Mouse (Mus musculus): Measurements from ENCODE around the gene Pde2a. TPM values are rescaled to one million over a fixed set of nuclear protein-coding genes. Genes with fewer than 3 reads are reported as not detected.

Gene Pde2a
- 10.0 and 12.5 TPM in 2 replicates for polyA plus RNA-seq (2015; fragmentation: Nextera tagmentation; extraction: Ambion mirVana)

DNA sequence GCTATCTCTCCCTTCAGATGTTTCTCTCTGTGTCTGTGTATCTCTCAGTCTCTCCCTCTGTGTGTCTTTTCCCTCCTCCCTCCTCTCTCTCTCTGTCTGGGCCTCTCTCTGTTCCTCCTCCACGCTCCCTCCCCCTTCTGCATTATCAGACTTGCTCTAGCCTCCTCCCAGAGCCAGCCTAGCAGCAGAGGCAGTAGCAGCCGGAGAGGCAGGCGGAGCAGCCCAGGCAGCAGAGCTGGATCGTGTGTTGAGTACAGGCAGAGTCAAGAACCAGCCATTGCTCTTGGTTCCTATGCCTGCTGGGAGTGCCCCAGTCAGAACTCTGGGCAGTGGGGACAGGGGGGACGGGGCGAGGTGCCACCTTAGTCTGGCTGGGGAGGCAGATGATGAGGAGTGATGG is at the start of gene Pde2a:
TSS of gene Pde2a (plus strand) at position 163 of the 400 bp plus-strand sequence.
- no peaks in the 10 kb centered on the region for H3K36me3 ChIP-seq
- no peak for ATAC-seq (ENCODE audit: insufficient number of reproducible peaks, low FRiP score, low TSS enrichment, low read depth)
- H3K9me3 ChIP-seq (replicated peaks) = no peaks in the 10 kb centered on the region
- no peak within 1 kb of the TSS for H3K4me2 ChIP-seq (replicated peaks)
- WGBS = 16% methylated on average over 6 of the region's 6 CpGs
- H3K27ac ChIP-seq (replicated peaks) = no peak within 1 kb of the TSS
- H3K4me1 ChIP-seq = no peaks in the 10 kb centered on the region
- H3K27me3 ChIP-seq = peaks cover 18% of the 10 kb centered on the region; the same call in 1 of the 2 replicates
- no peak within 1 kb of the TSS for H3K9ac ChIP-seq
- H3K4me3 ChIP-seq (replicated peaks) = no peak within 1 kb of the TSS

DNA sequence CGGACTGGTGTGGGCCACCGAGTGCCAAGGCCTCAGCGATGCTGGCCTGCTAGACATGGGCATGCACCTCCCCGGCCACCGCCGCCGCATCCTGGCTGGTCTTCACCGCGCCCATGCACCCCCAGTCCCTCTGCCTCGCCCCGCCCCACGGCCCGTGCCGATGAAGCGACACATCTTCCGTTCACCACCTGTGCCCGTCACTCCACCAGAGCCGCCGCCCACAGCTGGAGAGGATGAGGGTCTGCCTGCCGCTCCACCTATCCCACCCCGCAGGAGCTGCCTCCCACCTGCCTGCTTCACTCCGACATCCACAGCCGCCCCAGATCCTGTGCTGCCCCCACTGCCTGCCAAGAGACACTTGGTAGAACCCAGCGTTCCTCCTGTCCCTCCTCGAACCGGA is 48.4 kb upstream of the Pde2a start:
- H3K4me1 ChIP-seq = peaks cover 17% of the 10 kb centered on the region
- H3K27ac ChIP-seq (replicated peaks) = no peak overlapping the region
- no peaks in the 10 kb centered on the region for H3K9me3 ChIP-seq (replicated peaks)
- H3K36me3 ChIP-seq = no peaks in the 10 kb centered on the region
- H3K9ac ChIP-seq = no peak overlapping the region
- H3K4me2 ChIP-seq (replicated peaks) = no peak overlapping the region
- no peaks in the 10 kb centered on the region for H3K27me3 ChIP-seq
- 77% methylated on average over 26 of the region's 26 CpGs for WGBS
- no peak overlapping the region for H3K4me3 ChIP-seq (replicated peaks)
- no peak; the same call in 1 of the 2 replicates for ATAC-seq (ENCODE audit: insufficient number of reproducible peaks, low FRiP score, low TSS enrichment, low read depth)

DNA sequence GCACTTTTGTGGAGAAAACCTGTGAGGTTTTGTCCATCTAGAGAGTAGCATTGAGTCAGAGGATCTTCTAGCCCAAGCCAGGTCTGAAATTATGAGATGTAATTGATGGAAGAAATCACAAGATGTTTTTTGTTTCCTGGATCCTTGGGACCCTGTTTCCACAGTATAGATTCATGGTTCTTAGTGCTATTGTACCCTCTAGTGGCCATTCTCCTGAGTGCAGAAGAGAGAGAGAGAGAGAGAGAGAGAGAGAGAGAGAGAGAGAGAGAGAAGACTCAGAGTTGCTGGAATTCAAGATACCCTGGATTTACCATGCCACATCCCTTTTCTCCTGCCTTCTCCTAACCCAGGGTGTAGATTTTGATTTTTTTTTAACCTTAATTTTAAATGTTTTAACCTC is 47.3 kb upstream of the Pde2a start:
- Histone ChIP-seq H3K4me3 (replicated peaks) (no peak overlapping the region), H3K36me3 (no peaks in the 10 kb centered on the region), H3K9me3 (replicated peaks) (no peaks in the 10 kb centered on the region), H3K27me3 (no peaks in the 10 kb centered on the region), H3K4me2 (replicated peaks) (no peak overlapping the region), H3K9ac (no peak overlapping the region), H3K27ac (replicated peaks) (no peak overlapping the region), H3K4me1 (peaks cover 27% of the 10 kb centered on the region)
- ATAC-seq (ENCODE audit: insufficient number of reproducible peaks, low FRiP score, low TSS enrichment, low read depth) = no peak

DNA sequence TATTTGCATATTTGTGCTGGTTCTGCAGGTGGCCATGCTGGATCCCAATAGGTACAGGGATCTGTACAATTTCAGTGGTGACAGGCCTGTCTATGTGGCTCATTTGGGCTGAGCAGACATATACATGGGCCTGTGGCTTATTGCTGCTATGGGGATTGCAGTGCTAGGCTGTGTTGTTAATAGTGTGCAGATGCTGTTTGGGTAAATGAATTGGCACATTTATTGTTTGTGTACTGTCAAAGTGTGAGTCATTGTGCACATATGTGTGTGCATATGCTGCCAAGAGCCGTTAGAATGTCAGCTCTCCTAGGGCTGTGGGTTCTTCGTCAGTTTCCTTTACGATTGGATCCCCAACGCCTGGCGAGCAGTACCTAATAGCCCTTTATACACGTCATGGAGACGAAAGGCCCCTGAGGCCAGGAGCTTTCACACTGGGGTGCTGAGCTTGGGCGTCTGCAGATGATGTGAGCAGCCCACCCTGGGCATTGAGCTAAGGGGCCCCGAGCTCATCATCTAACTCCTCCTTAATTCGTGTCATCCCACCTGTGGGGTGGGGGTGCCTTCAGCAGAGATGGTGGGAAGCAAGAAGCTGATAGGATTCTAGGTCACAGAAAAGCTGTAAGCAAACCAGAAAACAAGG is 44.7 kb upstream of the Pde2a start:
- no peaks in the 10 kb centered on the region for H3K9me3 ChIP-seq (replicated peaks)
- H3K4me3 ChIP-seq (replicated peaks) = no peak overlapping the region
- 56% methylated on average over 10 of the region's 10 CpGs for WGBS
- H3K27ac ChIP-seq (replicated peaks) = peak overlapping the region; percentile 76
- H3K27me3 ChIP-seq = no peaks in the 10 kb centered on the region
- no peak overlapping the region for H3K4me2 ChIP-seq (replicated peaks)
- ATAC-seq (ENCODE audit: insufficient number of reproducible peaks, low FRiP score, low TSS enrichment, low read depth) = 0 out of 2 replicates have a peak, but pooled peaks have one; percentile 36
- H3K4me1 ChIP-seq = peaks cover 34% of the 10 kb centered on the region
- no peak overlapping the region; the same call in 1 of the 2 replicates for H3K9ac ChIP-seq
- H3K36me3 ChIP-seq = no peaks in the 10 kb centered on the region

DNA sequence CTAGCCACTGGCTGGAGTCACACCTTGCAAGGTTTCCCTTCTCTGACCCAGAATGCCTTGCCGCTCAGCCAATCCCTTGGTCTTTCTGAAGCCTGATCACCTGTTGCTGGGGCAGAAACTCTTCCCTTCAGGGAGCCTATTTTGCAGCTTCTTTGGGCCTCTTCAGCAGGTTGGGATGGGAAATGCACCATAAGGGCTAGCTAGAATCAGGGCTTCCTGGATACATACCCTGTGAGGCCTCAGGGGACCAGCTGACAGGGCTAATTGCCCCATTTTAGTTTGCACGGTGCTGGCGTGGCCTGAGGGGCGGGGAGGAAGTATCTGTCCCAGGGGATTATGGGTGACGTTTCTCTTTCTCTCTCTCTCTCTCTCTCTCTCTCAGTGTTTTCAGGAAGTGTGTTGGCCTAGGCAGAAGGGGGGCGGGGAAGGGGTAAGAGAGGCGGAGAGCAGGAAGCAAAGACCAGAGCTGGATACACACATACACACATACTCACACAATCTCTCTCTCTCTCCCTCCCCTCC is 43.7 kb upstream of the Pde2a start:
- H3K27me3 ChIP-seq = no peaks in the 10 kb centered on the region
- ATAC-seq (ENCODE audit: insufficient number of reproducible peaks, low FRiP score, low TSS enrichment, low read depth) = peak; percentile 48
- H3K9me3 ChIP-seq (replicated peaks) = no peaks in the 10 kb centered on the region
- H3K9ac ChIP-seq = 0 out of 2 replicates have a peak overlapping the region, but pooled peaks have one; percentile 22
- H3K4me3 ChIP-seq (replicated peaks) = peak overlapping the region; percentile 30
- 28% methylated on average over 7 of the region's 7 CpGs for WGBS
- H3K4me2 ChIP-seq (replicated peaks) = peak overlapping the region; percentile 47
- peak overlapping the region; percentile 76 for H3K27ac ChIP-seq (replicated peaks)
- H3K36me3 ChIP-seq = no peaks in the 10 kb centered on the region
- H3K4me1 ChIP-seq = peaks cover 34% of the 10 kb centered on the region

DNA sequence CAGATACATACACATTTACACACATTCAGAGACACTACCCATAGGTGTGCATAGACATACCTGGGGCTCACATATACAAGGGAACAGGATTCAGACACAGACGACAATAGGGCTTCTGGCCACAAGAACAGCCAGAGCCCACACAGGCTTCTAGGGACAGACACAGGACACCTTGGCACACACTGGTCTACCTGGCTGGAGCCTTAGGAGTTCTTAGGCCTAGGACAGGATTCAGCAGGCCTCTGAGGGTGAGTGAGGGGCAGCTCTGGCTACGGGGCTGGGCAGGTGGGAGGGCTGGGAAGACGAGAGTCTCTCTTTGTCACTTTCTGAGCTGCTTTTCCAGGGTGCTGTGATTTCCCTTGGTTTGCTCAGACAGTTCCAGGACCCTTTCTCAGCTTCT is 43.2 kb upstream of the Pde2a start:
- peak overlapping the region; percentile 30 for H3K4me3 ChIP-seq (replicated peaks)
- H3K27me3 ChIP-seq = no peaks in the 10 kb centered on the region
- WGBS = 37% methylated on average over 3 of the region's 3 CpGs
- peak overlapping the region; percentile 47 for H3K4me2 ChIP-seq (replicated peaks)
- H3K27ac ChIP-seq (replicated peaks) = peak overlapping the region; percentile 76
- ATAC-seq (ENCODE audit: insufficient number of reproducible peaks, low FRiP score, low TSS enrichment, low read depth) = no peak
- 0 out of 2 replicates have a peak overlapping the region, but pooled peaks have one; percentile 22 for H3K9ac ChIP-seq
- H3K36me3 ChIP-seq = no peaks in the 10 kb centered on the region
- peaks cover 34% of the 10 kb centered on the region for H3K4me1 ChIP-seq
- no peaks in the 10 kb centered on the region for H3K9me3 ChIP-seq (replicated peaks)

DNA sequence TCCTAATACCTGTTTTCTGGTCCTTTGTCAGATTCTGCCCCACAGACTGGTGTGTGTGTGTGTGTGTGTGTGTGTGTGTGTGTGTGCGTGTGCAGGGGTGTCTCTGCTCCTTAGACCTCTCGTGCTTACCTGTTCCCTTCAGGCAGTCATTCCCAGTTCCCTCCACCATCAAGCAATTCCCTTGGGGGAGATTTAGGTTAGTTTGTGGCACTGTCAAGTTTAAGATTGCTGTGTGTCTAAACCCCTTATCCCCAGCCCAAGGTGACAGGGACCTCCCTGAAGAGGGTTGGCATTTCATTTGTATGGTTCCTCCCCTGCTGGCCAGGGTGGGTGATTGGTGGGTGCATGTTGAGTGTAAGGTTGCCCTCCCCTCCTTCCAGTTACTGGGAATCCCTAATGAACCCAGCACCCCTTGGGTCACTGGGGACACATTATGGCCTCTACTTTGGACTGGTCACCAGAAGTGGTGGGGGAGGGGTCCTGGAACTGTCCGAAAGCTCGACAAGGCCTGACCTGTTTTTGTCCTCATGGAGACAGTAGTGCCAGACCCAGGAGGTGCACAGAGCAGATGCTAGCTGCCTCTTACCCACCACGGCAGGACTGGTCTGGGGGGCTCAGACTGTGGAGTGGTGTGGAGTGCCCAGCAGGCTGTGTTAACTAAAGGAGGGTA is 42.6 kb upstream of the Pde2a start:
- Histone ChIP-seq H3K9me3 (replicated peaks) (no peaks in the 10 kb centered on the region), H3K4me3 (replicated peaks) (peak overlapping the region; percentile 30; the same call in 1 of the 2 replicates), H3K4me1 (peaks cover 34% of the 10 kb centered on the region), H3K27ac (replicated peaks) (peak overlapping the region; percentile 76; the same call in 1 of the 2 replicates), H3K27me3 (no peaks in the 10 kb centered on the region), H3K4me2 (replicated peaks) (peak overlapping the region; percentile 47), H3K36me3 (no peaks in the 10 kb centered on the region), H3K9ac (0 out of 2 replicates have a peak overlapping the region, but pooled peaks have one; percentile 22)
- 49% methylated on average over 5 of the region's 5 CpGs for WGBS
- ATAC-seq (ENCODE audit: insufficient number of reproducible peaks, low FRiP score, low TSS enrichment, low read depth) = no peak

DNA sequence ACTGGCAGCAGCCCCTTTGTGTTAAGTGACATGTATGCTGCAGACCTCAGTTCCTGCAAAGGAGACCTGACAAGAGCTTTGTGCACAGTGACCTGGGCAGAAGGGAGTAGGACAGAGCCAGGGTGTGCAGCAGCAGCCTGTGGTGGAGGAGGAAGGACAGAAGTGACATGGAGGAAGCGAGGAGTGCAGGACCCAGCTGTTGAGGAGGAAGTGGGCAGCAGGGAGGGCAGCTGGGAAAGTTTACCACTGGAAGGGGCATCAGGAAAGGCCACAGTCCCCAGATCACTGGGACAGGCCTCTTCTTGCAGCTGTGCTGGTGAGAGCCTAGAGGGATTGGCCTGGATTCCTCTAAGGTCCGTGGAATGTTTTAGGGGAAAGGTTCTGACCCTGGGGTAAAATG is 41.8 kb upstream of the Pde2a start:
- peaks cover 39% of the 10 kb centered on the region for H3K4me1 ChIP-seq
- H3K27ac ChIP-seq (replicated peaks) = no peak overlapping the region
- peak overlapping the region; percentile 47; the same call in 1 of the 2 replicates for H3K4me2 ChIP-seq (replicated peaks)
- H3K9me3 ChIP-seq (replicated peaks) = no peaks in the 10 kb centered on the region
- H3K9ac ChIP-seq = no peak overlapping the region
- H3K27me3 ChIP-seq = no peaks in the 10 kb centered on the region
- 62% methylated on average over 2 of the region's 2 CpGs for WGBS
- H3K36me3 ChIP-seq = no peaks in the 10 kb centered on the region
- ATAC-seq (ENCODE audit: insufficient number of reproducible peaks, low FRiP score, low TSS enrichment, low read depth) = no peak
- no peak overlapping the region for H3K4me3 ChIP-seq (replicated peaks)

DNA sequence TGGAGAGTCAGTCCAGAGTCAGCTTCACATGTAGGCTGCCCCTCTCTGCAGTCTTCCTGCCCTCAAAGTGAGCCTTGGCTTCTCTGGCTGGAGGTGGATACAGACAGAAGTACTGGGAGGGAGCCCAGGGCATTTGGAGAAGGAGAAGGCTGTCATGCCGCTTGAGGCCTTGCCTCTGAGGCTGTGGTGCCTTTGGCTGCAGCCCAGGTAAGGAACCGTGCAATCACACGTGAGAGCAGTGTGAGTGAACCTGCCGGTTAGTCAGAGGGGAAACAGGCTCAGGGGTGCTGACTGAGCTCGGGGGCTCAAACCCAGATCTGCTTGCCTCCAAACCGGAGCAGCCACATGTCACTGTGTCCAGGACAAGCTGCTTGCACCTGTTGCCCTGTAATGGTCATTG is 40.0 kb upstream of the Pde2a start:
- no peak for ATAC-seq (ENCODE audit: insufficient number of reproducible peaks, low FRiP score, low TSS enrichment, low read depth)
- no peak overlapping the region for H3K9ac ChIP-seq
- no peaks in the 10 kb centered on the region for H3K36me3 ChIP-seq
- no peak overlapping the region for H3K4me2 ChIP-seq (replicated peaks)
- no peak overlapping the region for H3K4me3 ChIP-seq (replicated peaks)
- H3K9me3 ChIP-seq (replicated peaks) = no peaks in the 10 kb centered on the region
- H3K4me1 ChIP-seq = peaks cover 54% of the 10 kb centered on the region
- no peak overlapping the region for H3K27ac ChIP-seq (replicated peaks)
- 74% methylated on average over 6 of the region's 6 CpGs for WGBS
- no peaks in the 10 kb centered on the region for H3K27me3 ChIP-seq

DNA sequence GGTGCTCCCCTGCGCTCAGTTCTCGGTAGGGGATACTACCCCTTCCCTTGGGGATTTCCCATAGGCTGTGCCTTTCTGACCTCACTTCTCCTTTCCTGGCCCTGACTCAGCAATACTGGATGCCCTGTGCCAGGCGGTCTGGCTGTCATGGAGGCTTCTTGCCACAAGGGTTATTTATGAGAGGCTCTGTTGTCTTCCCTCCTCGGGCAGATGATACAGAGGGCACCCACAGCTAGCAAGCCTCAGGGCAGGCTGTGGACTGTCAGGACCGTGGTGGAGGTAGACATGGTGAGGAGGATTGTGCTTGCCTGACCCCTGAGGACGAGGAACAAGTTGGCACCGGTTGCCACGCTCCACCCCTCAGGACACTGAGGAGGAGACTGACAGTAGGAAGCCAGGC is 39.1 kb upstream of the Pde2a start:
- Histone ChIP-seq H3K4me2 (replicated peaks) (no peak overlapping the region), H3K27me3 (no peaks in the 10 kb centered on the region), H3K4me3 (replicated peaks) (no peak overlapping the region), H3K36me3 (0 out of 2 replicates have a peak, but pooled peaks cover 2% of the 10 kb centered on the region), H3K27ac (replicated peaks) (no peak overlapping the region), H3K9me3 (replicated peaks) (no peaks in the 10 kb centered on the region), H3K4me1 (peaks cover 45% of the 10 kb centered on the region), H3K9ac (no peak overlapping the region)
- 55% methylated on average over 8 of the region's 8 CpGs for WGBS
- no peak for ATAC-seq (ENCODE audit: insufficient number of reproducible peaks, low FRiP score, low TSS enrichment, low read depth)

DNA sequence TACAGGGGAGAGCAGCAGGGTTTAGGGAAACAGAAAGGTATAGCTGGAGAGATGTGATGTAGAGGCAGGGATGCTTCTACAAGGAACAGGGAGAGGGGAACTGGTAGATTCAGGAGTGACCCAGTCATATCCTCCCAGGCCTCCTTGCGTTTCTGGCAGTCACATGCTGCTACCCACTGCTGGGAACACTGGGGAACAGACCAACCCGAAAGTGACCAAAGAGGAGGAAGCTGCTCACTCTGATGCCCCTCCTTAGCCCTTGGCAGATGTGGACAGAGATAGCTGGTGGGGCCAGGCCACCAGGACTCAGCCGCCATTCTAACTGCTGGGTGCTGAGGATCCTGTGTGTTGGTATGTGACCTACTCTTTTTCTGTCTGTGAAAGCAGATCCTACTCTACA is 37.7 kb upstream of the Pde2a start:
- peaks cover 32% of the 10 kb centered on the region for H3K4me1 ChIP-seq
- WGBS = 83% methylated on average over 3 of the region's 3 CpGs
- H3K27me3 ChIP-seq = no peaks in the 10 kb centered on the region

More for the DNA sequence above, 37.7 kb upstream of the Pde2a start:
- Histone ChIP-seq H3K9me3 (replicated peaks) (no peaks in the 10 kb centered on the region), H3K4me3 (replicated peaks) (no peak overlapping the region), H3K27ac (replicated peaks) (no peak overlapping the region), H3K36me3 (0 out of 2 replicates have a peak, but pooled peaks cover 4% of the 10 kb centered on the region), H3K9ac (no peak overlapping the region), H3K4me2 (replicated peaks) (no peak overlapping the region)
- ATAC-seq (ENCODE audit: insufficient number of reproducible peaks, low FRiP score, low TSS enrichment, low read depth) = no peak

All from embryonic facial prominence, embryonic 15.5 days (tissue).